Mouse (Mus musculus) cerebellum, postnatal 36 days (tissue): ENCODE measurements around the gene Gm20458.

Experiments
- DNase-seq, 2 experiments: peaks; one replicate each; pipeline ENCODE4 v3.0.0; 2021 to 2022; ENCODE audit warnings: mixed read lengths in 2 of 2

The Gm20458 gene

GRCm38 (mm10) chr2:164453887-164454500 lies 6.8 kb upstream of the Gm20458 start:
- DNase-seq: no peak

- DNase-seq: no peak
Observed at GRCm38 (mm10) chr2:164454846-164455245, 5.9 kb upstream of the Gm20458 start.

GRCm38 (mm10) chr2:164455421-164456190 lies 5.2 kb upstream of the Gm20458 start:
- no peak for DNase-seq

GRCm38 (mm10) chr2:164456413-164456812 lies 4.4 kb upstream of the Gm20458 start:
- no peak for DNase-seq

GRCm38 (mm10) chr2:164456864-164457300 lies 3.9 kb upstream of the Gm20458 start, which contains the start of gene Sys1:
Gene Sys1, plus strand, starts transcription at chr2:164456964.
- DNase-seq: no peak

GRCm38 (mm10) chr2:164457942-164458341 lies 2.8 kb upstream of the Gm20458 start:
- DNase-seq: no peak

GRCm38 (mm10) chr2:164458535-164458934 lies 2.2 kb upstream of the Gm20458 start:
- no peak for DNase-seq

- no peak for DNase-seq
Observed at GRCm38 (mm10) chr2:164465161-164465560, 4.4 kb downstream of the Gm20458 start.

GRCm38 (mm10) chr2:164466787-164467186 lies 6.0 kb downstream of the Gm20458 start:
- no peak for DNase-seq

GRCm38 (mm10) chr2:164470254-164470653 lies 9.5 kb downstream of the Gm20458 start:
- peak; percentile 38 to 59 for DNase-seq

- DNase-seq: no peak
Observed at GRCm38 (mm10) chr2:164473624-164474023, 12.9 kb downstream of the Gm20458 start, which contains the start of gene Trp53tg5. Gene Trp53tg5, minus strand, starts transcription at chr2:164473724.

GRCm38 (mm10) chr2:164485681-164486257 lies 25.0 kb downstream of the Gm20458 start, which contains the start of gene Dbndd2:
Gene Dbndd2, plus strand, starts transcription at chr2:164486106.
- no peak for DNase-seq

- peak; percentile 74 to 82 for DNase-seq
Observed at GRCm38 (mm10) chr2:164486258-164487114, 25.7 kb downstream of the Gm20458 start.

- DNase-seq: no peak
Observed at GRCm38 (mm10) chr2:164487115-164487527, 26.4 kb downstream of the Gm20458 start.

GRCm38 (mm10) chr2:164487812-164488211 lies 27.0 kb downstream of the Gm20458 start:
- DNase-seq: peak; percentile 71 to 74

GRCm38 (mm10) chr2:164494126-164494525 lies 33.4 kb downstream of the Gm20458 start:
- no peak for DNase-seq

GRCm38 (mm10) chr2:164496331-164496730 lies 35.6 kb downstream of the Gm20458 start:
- DNase-seq: no peak

GRCm38 (mm10) chr2:164496847-164497690 lies 36.3 kb downstream of the Gm20458 start, which contains the start of gene Pigt:
Gene Pigt, plus strand, starts transcription at chr2:164497520.
- peak; percentile 88 to 90 for DNase-seq

- peak in 1 of 2 experiments; percentile 15 for DNase-seq
Observed at GRCm38 (mm10) chr2:164497691-164498268, 37.0 kb downstream of the Gm20458 start.

- no peak for DNase-seq
Observed at GRCm38 (mm10) chr2:164499317-164499716, 38.5 kb downstream of the Gm20458 start.

- no peak for DNase-seq
Observed at GRCm38 (mm10) chr2:164500511-164500910, 39.7 kb downstream of the Gm20458 start.
